Mouse (Mus musculus) heart, embryonic 13.5 days (tissue): ENCODE results near the gene Kbtbd7. TPM values are rescaled to one million over a fixed set of nuclear protein-coding genes. Genes with fewer than 3 reads are reported as not detected.
"Not testable (repeated sequence)": the region's sequence is repeated elsewhere in the genome, so short reads cannot be mapped to it uniquely, and the experiment has no call there.

ENCODE experiments used
- ATAC-seq: fragments of 200-750 bp; cut with Nextera tagmentation; 2 replicates; pipeline ENCODE4 v1.8.0; 2017; ENCODE audit warnings: moderate TSS enrichment; ENCODE audit not compliant: insufficient number of reproducible peaks, low FRiP score, low TSS enrichment; ENCODE audit errors: extremely low read depth
- H3K27ac ChIP-seq: fragments of 300-500 bp; sonication (generic); replicated peaks from 2 replicates; pipeline ENCODE4 v1.5.1; 2015; ENCODE audit warnings: moderate library complexity, mild to moderate bottlenecking, inconsistent platforms
- H3K27me3 ChIP-seq: fragments of 300-500 bp; sonication (generic); replicated peaks from 2 replicates; pipeline ENCODE4 v1.6.1; 2015; ENCODE audit warnings: mild to moderate bottlenecking, inconsistent platforms
- H3K36me3 ChIP-seq: fragments of 300-500 bp; sonication (generic); 2 replicates; pipeline ENCODE4 v1.6.1; 2015; ENCODE audit warnings: mild to moderate bottlenecking, inconsistent platforms
- H3K4me1 ChIP-seq: fragments of 300-500 bp; sonication (generic); 2 replicates; pipeline ENCODE4 v1.6.1; 2015; ENCODE audit warnings: inconsistent platforms
- H3K4me2 ChIP-seq: fragments of 300-500 bp; sonication (generic); 2 replicates; pipeline ENCODE4 v1.6.1; 2015; ENCODE audit warnings: inconsistent platforms, mild to moderate bottlenecking, moderate library complexity
- H3K4me3 ChIP-seq: fragments of 300-500 bp; sonication (generic); 2 replicates; pipeline ENCODE4 v1.5.1; 2015; ENCODE audit warnings: moderate library complexity, mild to moderate bottlenecking, inconsistent platforms
- H3K9ac ChIP-seq: fragments of 300-500 bp; sonication (generic); 2 replicates; pipeline ENCODE4 v1.6.1; 2015; ENCODE audit warnings: inconsistent platforms, mild to moderate bottlenecking, moderate library complexity
- H3K9me3 ChIP-seq: fragments of 300-500 bp; sonication (generic); 2 replicates; pipeline ENCODE4 v1.6.1; 2016; ENCODE audit warnings: inconsistent platforms
- WGBS: fragments of 180-500 bp; shearing (Covaris S2); methylation state at CpG from one replicate; pipeline ENCODE4 v1.1.7; 2015; ENCODE audit warnings: mixed read lengths; 5-methylcytosine and 5-hydroxymethylcytosine counted together
- polyA plus RNA-seq: library from polyadenylated mRNA; unstranded; fragments of >200 nt; fragmentation: Nextera tagmentation; extraction: Ambion mirVana; gene quantifications from 2 replicates; pipeline ENCODE4 v1.2.1, GENCODE M21; 2015

Gene Kbtbd7
- polyA plus RNA-seq, 1 experiment from 2014 or later = 7.0 TPM

GRCm38 (mm10) chr14:79452591-79452934, 26.3 kb downstream of the Kbtbd7 start:
- not testable (repeated sequence) for H3K27ac ChIP-seq, ATAC-seq, H3K9me3 ChIP-seq, H3K4me3 ChIP-seq, H3K27me3 ChIP-seq, H3K4me1 ChIP-seq, H3K36me3 ChIP-seq, H3K9ac ChIP-seq, H3K4me2 ChIP-seq
- 91% methylated on average over 8 of the region's 10 CpGs for WGBS

GRCm38 (mm10) chr14:79460401-79460800, 34.1 kb downstream of the Kbtbd7 start:
- no peaks in the 10 kb centered on the region for H3K27me3 ChIP-seq
- peaks cover 51% of the 10 kb centered on the region for H3K36me3 ChIP-seq
- ATAC-seq = no peak
- H3K9ac ChIP-seq = no peak overlapping the region
- 91% methylated on average over 1 of the region's 1 CpGs for WGBS
- H3K4me2 ChIP-seq = no peak overlapping the region
- no peak overlapping the region for H3K4me3 ChIP-seq
- no peaks in the 10 kb centered on the region for H3K9me3 ChIP-seq
- H3K4me1 ChIP-seq = no peaks in the 10 kb centered on the region
- no peak overlapping the region for H3K27ac ChIP-seq

- Histone ChIP-seq H3K27ac (no peak overlapping the region), H3K27me3 (no peaks in the 10 kb centered on the region), H3K4me1 (no peaks in the 10 kb centered on the region), H3K9ac (no peak overlapping the region), H3K4me2 (no peak overlapping the region), H3K4me3 (no peak overlapping the region), H3K36me3 (peaks cover 57% of the 10 kb centered on the region), H3K9me3 (no peaks in the 10 kb centered on the region)
- ATAC-seq = no peak
- WGBS = 82% methylated on average over 4 of the region's 4 CpGs
These were observed 34.7 kb downstream of the Kbtbd7 start for GRCm38 (mm10) chr14:79460988-79461387.

- no peaks in the 10 kb centered on the region for H3K9me3 ChIP-seq
- H3K4me2 ChIP-seq = no peak overlapping the region
- no peak for ATAC-seq
- WGBS = 77% methylated on average over 1 of the region's 1 CpGs
- H3K36me3 ChIP-seq = peaks cover 84% of the 10 kb centered on the region
- H3K4me3 ChIP-seq = no peak overlapping the region
- H3K27ac ChIP-seq = no peak overlapping the region
- H3K9ac ChIP-seq = no peak overlapping the region
- no peaks in the 10 kb centered on the region for H3K4me1 ChIP-seq
- H3K27me3 ChIP-seq = no peaks in the 10 kb centered on the region
These were observed 39.3 kb downstream of the Kbtbd7 start for GRCm38 (mm10) chr14:79465623-79466022.

- 7% methylated on average over 3 of the region's 3 CpGs for WGBS
- Histone ChIP-seq H3K9me3 (no peaks in the 10 kb centered on the region), H3K4me2 (no peak overlapping the region), H3K27me3 (no peaks in the 10 kb centered on the region), H3K36me3 (peaks cover 87% of the 10 kb centered on the region), H3K27ac (no peak overlapping the region), H3K4me3 (no peak overlapping the region), H3K4me1 (no peaks in the 10 kb centered on the region), H3K9ac (no peak overlapping the region)
- ATAC-seq = no peak
These were observed 41.3 kb downstream of the Kbtbd7 start for GRCm38 (mm10) chr14:79467621-79468020.

GRCm38 (mm10) chr14:79473384-79473783, 47.1 kb downstream of the Kbtbd7 start:
- no peaks in the 10 kb centered on the region for H3K4me1 ChIP-seq
- no peaks in the 10 kb centered on the region for H3K27me3 ChIP-seq
- no peak overlapping the region for H3K4me2 ChIP-seq
- H3K27ac ChIP-seq = no peak overlapping the region
- H3K36me3 ChIP-seq = peaks cover 91% of the 10 kb centered on the region
- H3K9me3 ChIP-seq = no peaks in the 10 kb centered on the region
- H3K4me3 ChIP-seq = no peak overlapping the region
- WGBS = 89% methylated on average over 2 of the region's 2 CpGs
- ATAC-seq = no peak
- no peak overlapping the region for H3K9ac ChIP-seq

Other genes starting within 250 kb of the Kbtbd7 start
- gene Zfp957, start 179.1 kb upstream of the Kbtbd7 start, polyA plus RNA-seq = not detected in 2 replicates
- gene Rgcc, start 124.9 kb upstream of the Kbtbd7 start, polyA plus RNA-seq = 12.6 and 22.5 TPM in 2 replicates
- 18.9 and 19.7 TPM in 2 replicates for gene Naa16, start 35.7 kb upstream of the Kbtbd7 start, polyA plus RNA-seq
- gene Mtrf1, start 28.7 kb upstream of the Kbtbd7 start, polyA plus RNA-seq = 9.1 and 9.5 TPM in 2 replicates
- gene Kbtbd6, start 25.3 kb downstream of the Kbtbd7 start, polyA plus RNA-seq = 1.4 and 2.5 TPM in 2 replicates
- 7.2 and 8.0 TPM in 2 replicates for gene Elf1, start 54.7 kb downstream of the Kbtbd7 start, polyA plus RNA-seq
- gene Wbp4, start 55.0 kb downstream of the Kbtbd7 start, polyA plus RNA-seq = 24.5 and 26.4 TPM in 2 replicates
- gene Sugt1, start 161.2 kb downstream of the Kbtbd7 start, polyA plus RNA-seq = 95.3 and 108 TPM in 2 replicates
- gene Cnmd, start 235.7 kb downstream of the Kbtbd7 start, polyA plus RNA-seq = 2.2 and 2.9 TPM in 2 replicates